Mouse (Mus musculus): Measurements from ENCODE around the gene Psmc6. TPM values are rescaled to one million over a fixed set of nuclear protein-coding genes. Genes with fewer than 3 reads are reported as not detected.

The Psmc6 gene
- 127 TPM for total RNA-seq (2023)

DNA sequence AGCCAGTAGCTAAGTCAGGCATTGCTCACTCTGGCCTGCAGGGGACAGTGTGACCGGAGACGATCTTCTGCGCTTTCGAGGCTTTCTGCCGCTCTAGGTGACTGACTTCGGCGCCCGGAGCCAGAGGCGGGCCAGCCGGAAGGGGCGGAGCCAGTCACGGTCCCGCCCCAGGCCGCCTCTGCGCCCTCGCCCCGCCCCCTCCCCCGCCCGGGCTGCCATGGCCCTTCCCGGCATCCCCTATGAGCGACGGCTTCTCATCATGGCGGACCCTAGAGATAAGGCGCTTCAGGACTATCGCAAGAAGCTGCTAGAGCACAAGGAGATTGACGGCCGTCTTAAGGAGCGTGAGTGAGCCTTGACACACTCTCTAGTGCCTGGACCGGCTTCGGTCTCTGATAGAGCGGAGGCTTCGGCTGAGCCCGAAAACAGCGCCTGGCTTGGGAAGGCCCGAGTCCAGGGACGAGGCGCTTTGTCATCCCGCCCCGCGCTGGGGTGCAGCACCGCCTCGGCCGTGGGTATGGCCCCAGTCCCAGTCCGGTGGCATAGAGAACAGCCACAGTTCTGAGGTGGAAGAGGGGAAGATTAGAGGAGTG is at the start of gene Psmc6:
Gene Psmc6 (plus strand): TSS at position 200 of the 593 bp plus-strand sequence.

GRCm38 (mm10) chr14:45318426-45319236 is 11.0 kb upstream of the Psmc6 start, which contains the start of gene Ero1l:
Gene Ero1l (minus strand): TSS chr14:45318771.

DNA sequence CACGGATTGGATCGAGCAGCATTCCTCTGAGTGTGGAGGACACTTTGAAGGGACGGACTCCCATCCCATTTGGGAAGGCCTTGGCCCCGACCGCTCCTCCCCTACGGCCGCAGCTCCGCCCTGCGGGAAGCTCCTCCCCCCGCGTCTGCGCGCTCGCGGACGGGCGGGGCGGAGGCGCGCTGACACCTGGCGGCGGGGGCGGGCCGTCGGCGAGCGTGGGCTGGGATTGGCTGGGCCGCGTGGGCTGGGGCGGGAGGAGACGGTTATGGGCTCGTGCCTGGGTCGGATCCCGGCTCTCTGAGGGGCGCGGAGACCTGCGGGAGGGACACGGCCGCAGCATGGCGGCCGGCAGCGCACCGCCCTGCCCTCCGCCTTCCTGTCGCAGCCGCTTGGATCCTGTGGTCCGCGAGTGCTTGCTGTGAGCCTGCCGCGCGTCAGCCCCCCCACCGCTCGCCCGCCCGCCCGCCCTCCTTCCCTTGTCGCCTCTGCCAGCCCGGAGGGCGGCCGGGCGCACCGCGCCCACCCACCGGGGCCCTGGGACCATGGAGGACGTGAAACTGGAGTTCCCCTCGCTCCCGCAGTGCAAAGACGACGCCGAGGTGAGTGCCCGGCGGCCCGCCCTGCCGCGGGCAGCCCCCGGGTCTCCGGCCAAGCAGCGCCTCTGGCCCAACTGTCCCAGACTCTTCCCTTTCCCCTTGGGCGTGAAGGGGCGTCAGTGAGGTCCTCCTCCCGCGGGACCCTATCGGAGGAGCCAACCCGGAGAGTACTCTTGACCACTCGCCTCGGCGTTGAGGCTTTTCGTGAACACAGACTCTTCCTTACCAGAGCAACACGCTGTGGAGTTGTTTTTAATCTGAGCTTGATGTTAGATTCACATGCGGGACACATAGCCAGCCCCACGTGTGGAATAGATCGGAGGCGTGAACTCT is 21.6 kb downstream of the Psmc6 start, which contains the start of gene Styx:
Gene Styx (plus strand): TSS at position 163 of the 929 bp plus-strand sequence.

Other genes with a start within 250 kb of the Psmc6 start
- 10.8 TPM for gene Gpr137c, start 110.1 kb upstream of the Psmc6 start, total RNA-seq (2023)
- gene Txndc16, start 109.5 kb upstream of the Psmc6 start, total RNA-seq (2023) = 44.6 TPM
- 22.3 TPM for gene Ero1l, start 11.0 kb upstream of the Psmc6 start, total RNA-seq (2023)
- 42.1 TPM for gene Styx, start 21.3 kb downstream of the Psmc6 start, total RNA-seq (2023)
- gene Gnpnat1, start 75.1 kb downstream of the Psmc6 start, total RNA-seq (2023) = 22.8 TPM
- gene Fermt2, start 200.3 kb downstream of the Psmc6 start, total RNA-seq (2023) = not detected

All from CD4-positive naive resting alpha-beta T cell, adult 76 days (primary cell).